Mouse (Mus musculus) liver, postnatal 0 days (tissue): ENCODE data around the gene Cdk19.
"Not testable (repeated sequence)": the region's sequence is repeated elsewhere in the genome, so short reads cannot be mapped to it uniquely, and the experiment has no call there.

Source experiments
- CTCF ChIP-seq: sonication (generic); IDR thresholded peaks from 2 replicates; pipeline ENCODE4 v1.5.1; 2016; ENCODE audit warnings: antibody characterized with exemption, low read depth
- EP300 ChIP-seq: IDR thresholded peaks from 2 replicates; pipeline ENCODE4 v1.6.1; 2016; ENCODE audit warnings: antibody characterized with exemption, low read depth, mild to moderate bottlenecking

DNA sequence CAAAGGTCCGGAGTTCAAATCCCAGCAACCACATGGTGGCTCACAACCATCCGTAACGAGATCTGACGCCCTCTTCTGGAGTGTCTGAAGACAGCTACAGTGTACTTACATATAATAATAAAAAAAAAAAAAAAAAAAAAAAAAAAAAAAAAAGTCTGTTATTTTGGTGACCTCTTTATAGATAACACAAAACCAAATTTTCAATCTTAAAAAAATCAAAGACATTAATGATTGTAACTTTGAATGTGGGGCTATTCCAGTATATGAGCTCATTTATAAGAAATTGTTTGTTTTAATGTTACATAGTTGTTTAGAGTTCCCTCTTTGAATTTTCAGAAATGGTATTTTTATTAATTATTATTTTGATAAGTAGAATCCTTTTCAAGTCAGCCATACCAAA, 85.1 kb downstream of the Cdk19 start:
- not testable (repeated sequence) for TF ChIP-seq EP300, CTCF
